Mouse (Mus musculus) gastrocnemius, adult 18-20 months (tissue): ENCODE results near the gene Kncn. TPM values are rescaled to one million over a fixed set of nuclear protein-coding genes. Genes with fewer than 3 reads are reported as not detected.

Experiments
- DNase-seq: peaks from one replicate; pipeline ENCODE4 v3.0.0; 2021; ENCODE audit warnings: low spot score
- total RNA-seq, 2 experiments: library from RNA; stranded (reverse); gene quantifications; 2 replicates each; pipeline ENCODE4 v1.2.3; 2021

Kncn gene
- total RNA-seq, 2 experiments from 2014 or later: not detected

GRCm38 (mm10) chr4:115935835-115936581 lies 51.8 kb downstream of the Kncn start:
- DNase-seq: no peak

GRCm38 (mm10) chr4:115936646-115937045 lies 52.4 kb downstream of the Kncn start:
- no peak for DNase-seq

- no peak for DNase-seq
Measured at GRCm38 (mm10) chr4:115937061-115937976, 53.1 kb downstream of the Kncn start.

- no peak for DNase-seq
Measured at GRCm38 (mm10) chr4:115938276-115939160, 54.3 kb downstream of the Kncn start.

Other genes with a start within 250 kb of the Kncn start
- gene Cyp4b1, start 236.7 kb upstream of the Kncn start, total RNA-seq: 1 to 10 TPM; 4.1 to 4.9 TPM
- gene Efcab14, start 146.7 kb upstream of the Kncn start, total RNA-seq: 10 to 100 TPM; 46.2 to 49.5 TPM
- 1 to 10 TPM; 2.8 to 4.0 TPM for gene Tex38, start 103.4 kb upstream of the Kncn start, total RNA-seq
- gene Atpaf1, start 99.6 kb upstream of the Kncn start, total RNA-seq: 10 to 100 TPM; 56.9 to 58.7 TPM
- gene Mob3c, start 56.3 kb upstream of the Kncn start, total RNA-seq: 1 to 10 TPM; 2.1 to 2.2 TPM
- 10 to 100 TPM; 21.8 to 26.1 TPM for gene Mknk1, start 45.2 kb upstream of the Kncn start, total RNA-seq
- not detected for gene 6430628N08Rik, start 6.3 kb downstream of the Kncn start, total RNA-seq
- gene Dmbx1, start 55.5 kb downstream of the Kncn start, total RNA-seq: not detected
- under 1 TPM; 0.09 to 0.19 TPM for gene Faah, start 133.5 kb downstream of the Kncn start, total RNA-seq
- gene Nsun4, start 169.5 kb downstream of the Kncn start, total RNA-seq: 10 to 100 TPM; 13.2 to 14.2 TPM
- gene Uqcrh, start 190.7 kb downstream of the Kncn start, total RNA-seq: 100 to 1,000 TPM; 730 to 801 TPM
- 10 to 100 TPM; 18.1 to 18.2 TPM for gene Lrrc41, start 190.9 kb downstream of the Kncn start, total RNA-seq
- under 1 TPM; 0.28 to 0.71 TPM for gene Rad54l, start 239.3 kb downstream of the Kncn start, total RNA-seq
- 10 to 100 TPM; 46.1 to 49.9 TPM for gene Pomgnt1, start 239.4 kb downstream of the Kncn start, total RNA-seq